In the genomic region with DNA sequence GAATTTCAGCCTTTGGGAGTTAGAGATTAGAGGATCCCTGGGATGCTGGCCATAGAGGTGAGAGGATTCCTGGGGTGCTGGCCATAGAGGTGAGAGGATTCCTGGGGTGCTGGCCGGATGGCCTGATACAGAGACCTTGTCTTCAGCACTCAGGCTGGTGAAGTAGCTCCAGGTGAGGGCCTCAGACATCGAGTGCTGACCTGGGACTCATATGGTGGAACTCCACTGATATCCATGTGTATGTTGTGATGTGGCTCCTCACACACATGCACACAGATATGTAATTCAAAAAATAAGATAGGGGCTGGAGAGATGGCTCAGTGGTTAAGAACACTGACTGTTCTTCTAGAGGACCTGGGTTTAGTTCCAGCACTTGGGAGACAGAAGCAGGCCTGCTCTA, we compare ENCODE assay signal across 22 mouse cellular contexts. TPM values are rescaled to one million over a fixed set of nuclear protein-coding genes. Genes with fewer than 3 reads are reported as not detected.
A peak's percentile ranks its signal among the peaks of the same experiment; 100 is the strongest.
DNase-seq lines count a peak whose midpoint lies in the region; ATAC-seq and TF ChIP-seq lines count a peak whose summit lies in the region.
"Had no signal": no experiment of that assay in that cellular context is flagged by ENCODE, and none has a peak within 500 bp of the region (broad histone marks: within the 10 kb centered on the region; RNA-seq: fewer than 3 reads in every experiment).

No protein-coding gene starts in this region.

- intact Hi-C loops in heart, adult 2 months (cut with DNase I): loop anchor here (5.0 to 10.0 kb wide), 2 partner anchors 82 to 765 kb away; a partner anchor contains a TSS

- no peaks in the 10 kb centered on the region for H3K36me3 ChIP-seq in heart, adult 2 months (ENCODE audit: control insufficient read depth, insufficient read depth, low read length)
- no peaks in the 10 kb centered on the region for H3K36me3 ChIP-seq in midbrain, embryonic 11.5 days (ENCODE audit: control insufficient read depth, insufficient read depth, low read length)
- H3K36me3 ChIP-seq in midbrain, postnatal 0 days (ENCODE audit: insufficient read depth, low read length): peaks cover 3% of the 10 kb centered on the region; the same call in 1 of the 2 replicates
- H3K36me3 ChIP-seq in myocyte (ENCODE audit: control insufficient read depth, insufficient read depth): no peaks in the 10 kb centered on the region
- peaks cover 12% of the 10 kb centered on the region for H3K36me3 ChIP-seq in neural tube, embryonic 15.5 days

- TF ChIP-seq EP300 in heart, adult 2 months (IDR thresholded peaks at IDR 0.05; ENCODE audit: insufficient read depth, low read depth, low read length): no peak

- no peak overlapping the region for H3K27ac ChIP-seq in heart, adult 2 months
- no peak overlapping the region for H3K27ac ChIP-seq in midbrain, embryonic 11.5 days (ENCODE audit: low read depth, low read length)
- no peak overlapping the region for H3K27ac ChIP-seq in midbrain, postnatal 0 days (ENCODE audit: low read depth, low read length)
- H3K27ac ChIP-seq in neural tube, embryonic 15.5 days (replicated peaks): no peak overlapping the region

- H3K4me3 ChIP-seq in heart, adult 2 months: no peak overlapping the region
- no peak overlapping the region for H3K4me3 ChIP-seq in midbrain, embryonic 11.5 days (ENCODE audit: low read depth, low read length)
- no peak overlapping the region for H3K4me3 ChIP-seq in midbrain, postnatal 0 days (ENCODE audit: low read depth, low read length)
- no peak overlapping the region for H3K4me3 ChIP-seq in myocyte
- H3K4me3 ChIP-seq in neural tube, embryonic 15.5 days (replicated peaks): no peak overlapping the region

- no peak overlapping the region for H3K4me2 ChIP-seq in midbrain, embryonic 11.5 days
- H3K4me2 ChIP-seq in midbrain, postnatal 0 days (ENCODE audit: low read depth, low read length, poor library complexity, severe bottlenecking): no peak overlapping the region
- no peak overlapping the region for H3K4me2 ChIP-seq in myocyte (ENCODE audit: low read depth)
- H3K4me2 ChIP-seq in neural tube, embryonic 15.5 days: no peak overlapping the region

- 26% methylated on average over 2 of the region's 2 CpGs for WGBS in heart, adult 2 months
- whole genome bisulfite sequencing in midbrain, embryonic 11.5 days: 44% methylated on average over 2 of the region's 2 CpGs
- WGBS in midbrain, postnatal 0 days: 43% methylated on average over 2 of the region's 2 CpGs
- WGBS in neural tube, embryonic 15.5 days: 45% methylated on average over 2 of the region's 2 CpGs

- H3ac ChIP-seq in myocyte (ENCODE audit: control insufficient read depth, insufficient read length): no peak overlapping the region

- no peak overlapping the region for H3K9ac ChIP-seq in heart, adult 2 months (ENCODE audit: low read depth, low read length)
- H3K9ac ChIP-seq in midbrain, embryonic 11.5 days (ENCODE audit: low read length): no peak overlapping the region
- no peak overlapping the region for H3K9ac ChIP-seq in midbrain, postnatal 0 days (replicated peaks; ENCODE audit: low read length, poor library complexity, severe bottlenecking)
- no peak overlapping the region for H3K9ac ChIP-seq in neural tube, embryonic 15.5 days (replicated peaks)

- peak; percentile 17 for DNase-seq in cerebellum, adult 9-10 months
- no peak for DNase-seq in cerebellum, postnatal 14 days
- DNase-seq in heart, adult 11 months: peak; percentile 73
- DNase-seq in heart, adult 2 months: no peak
- DNase-seq in midbrain, embryonic 11.5 days (ENCODE audit: low spot score, missing footprints): peak; percentile 39
- no peak for DNase-seq in midbrain, postnatal 0 days (ENCODE audit: low spot score)
- DNase-seq: adrenal gland, adult 2 months; adrenal gland, adult 8-10 months; adrenal gland, postnatal 10 days; adrenal gland, postnatal 14 days; adrenal gland, postnatal 25 days; adrenal gland, postnatal 36 days; B cell, adult 2 months; cerebellum, adult 11 months; cerebellum, adult 11-12 months had no signal

- TF ChIP-seq POLR2A in heart, adult 2 months (IDR thresholded peaks at IDR 0.05; ENCODE audit: insufficient read depth, low read depth, low read length): no peak
- no peak for TF ChIP-seq POLR2A in myocyte (IDR thresholded peaks at IDR 0.05; ENCODE audit: insufficient read length, low read depth)

- H3K9me3 ChIP-seq in midbrain, embryonic 11.5 days (ENCODE audit: control insufficient read depth, low read length): no peaks in the 10 kb centered on the region
- no peaks in the 10 kb centered on the region for H3K9me3 ChIP-seq in midbrain, postnatal 0 days (ENCODE audit: low read length)
- H3K9me3 ChIP-seq in neural tube, embryonic 15.5 days (replicated peaks): no peaks in the 10 kb centered on the region
- H3K9me3 ChIP-seq: G1E had no signal

- 0 out of 2 replicates have a peak, but pooled peaks cover 1% of the 10 kb centered on the region for H3K79me2 ChIP-seq in heart, adult 2 months (replicated peaks; ENCODE audit: control insufficient read depth, insufficient read depth, low read length)
- H3K79me2 ChIP-seq in myocyte (ENCODE audit: control insufficient read depth, insufficient read depth): peaks cover 5% of the 10 kb centered on the region

- no peaks in the 10 kb centered on the region; the same call in 1 of the 2 replicates for H3K4me1 ChIP-seq in heart, adult 2 months (ENCODE audit: control insufficient read depth, insufficient read depth, low read length)
- peaks cover 8% of the 10 kb centered on the region; the same call in 1 of the 2 replicates for H3K4me1 ChIP-seq in midbrain, embryonic 11.5 days (ENCODE audit: control insufficient read depth, insufficient read depth, low read length)
- no peaks in the 10 kb centered on the region for H3K4me1 ChIP-seq in midbrain, postnatal 0 days (ENCODE audit: insufficient read depth, low read length)
- peaks cover 12% of the 10 kb centered on the region for H3K4me1 ChIP-seq in neural tube, embryonic 15.5 days

- TF ChIP-seq CTCF in heart, adult 2 months (IDR thresholded peaks at IDR 0.05): no peak
- TF ChIP-seq CTCF in midbrain, postnatal 0 days (IDR thresholded peaks at IDR 0.05): no peak

- no peak for ATAC-seq in midbrain, embryonic 11.5 days (ENCODE audit: low FRiP score)
- ATAC-seq in midbrain, postnatal 0 days (ENCODE audit: low FRiP score): no peak
- no peak for ATAC-seq in neural tube, embryonic 15.5 days (ENCODE audit: low FRiP score)
- ATAC-seq: activated CD4-positive, CD25-positive, alpha-beta regulatory T cell, adult 4 months; CD4-positive, CD25-positive, alpha-beta regulatory T cell, adult 4 months; Patski had no signal

- H3K27me3 ChIP-seq in heart, adult 2 months (ENCODE audit: control insufficient read depth, insufficient read depth, low read length): no peaks in the 10 kb centered on the region
- no peaks in the 10 kb centered on the region for H3K27me3 ChIP-seq in midbrain, embryonic 11.5 days (ENCODE audit: control insufficient read depth, insufficient read depth, low read length)
- no peaks in the 10 kb centered on the region for H3K27me3 ChIP-seq in midbrain, postnatal 0 days (ENCODE audit: insufficient read depth, low read length)
- H3K27me3 ChIP-seq in myocyte (ENCODE audit: control insufficient read depth, insufficient read depth, insufficient read length): no peaks in the 10 kb centered on the region
- H3K27me3 ChIP-seq in neural tube, embryonic 15.5 days (replicated peaks): no peaks in the 10 kb centered on the region
- H3K27me3 ChIP-seq: CH12.LX, Patski had no signal

TF ChIP-seq in myocyte, 11 proteins besides CTCF, POLR2A, EP300 and RAD21:
- peak; percentile 63 for TF ChIP-seq POLR2AphosphoS2 (IDR thresholded peaks at IDR 0.05; ENCODE audit: insufficient read length, low read depth)
- TF ChIP-seq CEBPB (IDR thresholded peaks at IDR 0.05; ENCODE audit: insufficient read depth, poor library complexity, severe bottlenecking): no peak

RNA-seq across cellular contexts. Expression of a gene that starts 3.8 kb away (rescaled TPM):
- total RNA-seq in heart, adult 2 months (2021): 10 to 100 TPM in 1 of 2 experiments, 1 to 10 TPM in 1; 9.2 to 10.7 TPM
- 3.9 and 7.1 TPM in 2 replicates for polyA plus RNA-seq in heart, adult 2 months (2012; rRNA removed)
- polyA plus RNA-seq in midbrain, embryonic 11.5 days (2014; fragmentation: Nextera tagmentation; extraction: Ambion mirVana): 14.5 and 15.0 TPM in 2 replicates
- 24.2 and 28.6 TPM in 2 replicates for total RNA-seq in midbrain, postnatal 0 days (2014; rRNA removed)
- polyA plus RNA-seq in midbrain, postnatal 0 days (2015; fragmentation: Nextera tagmentation; extraction: Ambion mirVana): 29.5 and 30.9 TPM in 2 replicates
- 8.0 TPM for polyA plus RNA-seq in myocyte (2012; fragmentation: generic; extraction: Trizol)
- polyA plus RNA-seq in neural tube, embryonic 15.5 days (2015; fragmentation: Nextera tagmentation; extraction: Ambion mirVana): 27.3 and 27.4 TPM in 2 replicates

Comparison
In these comparisons a context has a peak if more than half of its experiments do, and no peak if none do; other contexts are left out.
1. DNase-seq: peak in cerebellum, adult 9-10 months (single experiment), heart, adult 11 months (single experiment) and midbrain, embryonic 11.5 days (single experiment); none in cerebellum, postnatal 14 days (0 of 2), heart, adult 2 months (0 of 2) and midbrain, postnatal 0 days (single experiment).